Mouse (Mus musculus): ENCODE measurements around the gene L1cam. TPM values are rescaled to one million over a fixed set of nuclear protein-coding genes. Genes with fewer than 3 reads are reported as not detected.
A peak's percentile ranks its signal among the peaks of the same experiment; 100 is the strongest.

L1cam gene
- total RNA-seq, 2 experiments from 2014 or later, result 118 to 139 TPM

DNA sequence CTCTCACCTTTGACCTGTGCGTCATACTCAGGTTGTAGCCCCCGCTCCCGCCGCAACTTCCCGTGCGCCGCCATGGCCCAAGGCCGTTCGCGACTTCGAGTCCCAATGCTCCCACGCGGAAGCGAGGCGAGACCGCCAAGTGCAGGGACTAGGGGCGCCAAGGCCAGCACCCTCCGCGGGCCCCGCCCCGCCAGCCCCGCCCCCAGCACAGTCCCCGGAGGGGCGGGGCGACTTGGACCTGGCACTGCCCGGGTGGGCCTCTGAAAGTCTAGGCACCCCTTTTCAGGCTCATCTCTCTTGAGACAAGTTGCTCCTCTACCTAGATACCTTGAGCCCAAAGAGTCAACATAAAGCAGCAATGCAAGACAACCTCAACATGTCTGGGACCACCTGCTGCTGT lies 15.3 kb upstream of the L1cam start:
- no peak for DNase-seq (ENCODE audit: low spot score in 2 of 2)
- no peak for TF ChIP-seq CTCF (conservative IDR thresholded peaks at IDR 0.05)
- no peak overlapping the region for H3K27ac ChIP-seq
- no peak overlapping the region for H3K4me3 ChIP-seq

DNA sequence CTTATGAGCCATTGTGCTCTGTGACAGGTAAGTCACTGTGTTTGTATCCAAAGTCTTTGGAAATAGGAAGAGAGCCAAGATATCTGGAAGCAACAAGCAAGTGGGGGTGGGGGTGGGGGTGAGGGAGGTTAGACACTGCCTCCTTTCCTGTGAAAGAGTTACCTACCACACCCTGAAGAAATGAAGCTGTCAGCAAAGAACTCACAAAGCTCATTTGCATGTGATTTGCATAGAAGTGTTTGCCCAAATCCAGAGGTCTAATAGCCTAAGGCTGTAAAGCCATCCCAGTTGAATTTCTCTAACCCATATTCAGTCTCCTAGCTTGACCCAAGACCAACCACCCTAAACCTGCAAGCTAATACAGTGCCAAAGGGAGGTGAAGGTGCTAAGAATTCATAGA lies 14.5 kb upstream of the L1cam start:
- no peak for DNase-seq (ENCODE audit: low spot score in 2 of 2)
- TF ChIP-seq CTCF (conservative IDR thresholded peaks at IDR 0.05), result no peak
- no peak overlapping the region for H3K27ac ChIP-seq
- H3K4me3 ChIP-seq, result no peak overlapping the region

- H3K4me3 ChIP-seq, result no peak overlapping the region
- H3K27ac ChIP-seq, result no peak overlapping the region
- DNase-seq (ENCODE audit: low spot score in 2 of 2), result no peak
- TF ChIP-seq CTCF (conservative IDR thresholded peaks at IDR 0.05), result no peak
Observed at GRCm38 (mm10) chrX:73910049-73910448, 14.1 kb upstream of the L1cam start.

- Histone ChIP-seq H3K4me3 (no peak overlapping the region), H3K27ac (no peak overlapping the region)
- TF ChIP-seq CTCF (conservative IDR thresholded peaks at IDR 0.05), result peak; percentile 61
- DNase-seq (ENCODE audit: low spot score in 2 of 2), result no peak
Observed at GRCm38 (mm10) chrX:73897959-73898358, 2.1 kb upstream of the L1cam start.

GRCm38 (mm10) chrX:73892833-73893232 lies 3.1 kb downstream of the L1cam start:
- Histone ChIP-seq H3K4me3 (no peak overlapping the region), H3K27ac (no peak overlapping the region)
- TF ChIP-seq CTCF (conservative IDR thresholded peaks at IDR 0.05), result no peak
- no peak for DNase-seq (ENCODE audit: low spot score in 2 of 2)

GRCm38 (mm10) chrX:73891551-73892152 lies 4.3 kb downstream of the L1cam start, which contains the start of gene Avpr2:
Avpr2 (plus strand) TSS chrX:73892102.
- no peak for DNase-seq (ENCODE audit: low spot score in 2 of 2)
- no peak within 1 kb of the TSS for H3K27ac ChIP-seq
- no peak within 1 kb of the TSS for H3K4me3 ChIP-seq
- TF ChIP-seq CTCF (conservative IDR thresholded peaks at IDR 0.05), result no peak

- TF ChIP-seq CTCF (conservative IDR thresholded peaks at IDR 0.05), result 0 out of 2 replicates have a peak, but pooled peaks have one; percentile 6
- H3K27ac ChIP-seq, result no peak overlapping the region; the same call in 1 of the 2 replicates
- no peak for DNase-seq (ENCODE audit: low spot score in 2 of 2)
- no peak overlapping the region for H3K4me3 ChIP-seq
Observed at GRCm38 (mm10) chrX:73881463-73881862, 14.4 kb downstream of the L1cam start.

GRCm38 (mm10) chrX:73881036-73881427 lies 14.9 kb downstream of the L1cam start:
- TF ChIP-seq CTCF (conservative IDR thresholded peaks at IDR 0.05), result no peak
- H3K27ac ChIP-seq, result peak overlapping the region; percentile 70
- DNase-seq (ENCODE audit: low spot score in 2 of 2), result no peak
- H3K4me3 ChIP-seq, result peak overlapping the region; percentile 61

- Histone ChIP-seq H3K4me3 (peak overlapping the region; percentile 61), H3K27ac (peak overlapping the region; percentile 70)
- no peak for TF ChIP-seq CTCF (conservative IDR thresholded peaks at IDR 0.05)
- no peak for DNase-seq (ENCODE audit: low spot score in 2 of 2)
Observed at GRCm38 (mm10) chrX:73880194-73881035, 15.5 kb downstream of the L1cam start.

- H3K27ac ChIP-seq, result no peak overlapping the region
- no peak for DNase-seq (ENCODE audit: low spot score in 2 of 2)
- TF ChIP-seq CTCF (conservative IDR thresholded peaks at IDR 0.05), result no peak
- H3K4me3 ChIP-seq, result no peak overlapping the region
Observed at GRCm38 (mm10) chrX:73877014-73877413, 18.9 kb downstream of the L1cam start.

- no peak overlapping the region for H3K27ac ChIP-seq
- H3K4me3 ChIP-seq, result no peak overlapping the region
- TF ChIP-seq CTCF (conservative IDR thresholded peaks at IDR 0.05), result no peak
- no peak for DNase-seq (ENCODE audit: low spot score in 2 of 2)
Observed at GRCm38 (mm10) chrX:73875881-73876280, 20.0 kb downstream of the L1cam start.

GRCm38 (mm10) chrX:73871956-73872355 lies 23.9 kb downstream of the L1cam start:
- DNase-seq (ENCODE audit: low spot score in 2 of 2), result no peak
- no peak for TF ChIP-seq CTCF (conservative IDR thresholded peaks at IDR 0.05)
- no peak overlapping the region for H3K27ac ChIP-seq
- H3K4me3 ChIP-seq, result no peak overlapping the region

DNA sequence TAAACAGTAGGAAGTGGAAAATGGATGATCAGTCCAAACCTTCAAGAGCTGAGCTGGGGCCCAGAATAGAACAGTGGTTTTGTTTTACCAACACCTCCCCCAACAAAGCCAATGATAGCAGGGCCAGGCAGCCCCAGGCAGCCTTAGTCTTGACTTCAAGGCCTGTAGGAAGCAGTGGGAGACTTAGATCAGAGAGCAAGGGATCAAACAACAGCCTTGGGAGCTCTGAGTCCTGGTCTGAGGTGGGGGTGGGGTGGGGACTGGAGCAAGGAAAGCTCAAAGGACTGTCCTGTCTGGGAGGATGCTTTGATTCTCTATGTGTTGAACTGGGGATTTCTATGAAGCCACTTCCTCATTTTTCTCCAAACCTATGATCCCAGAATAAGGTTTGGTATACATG lies 24.4 kb downstream of the L1cam start:
- no peak for DNase-seq (ENCODE audit: low spot score in 2 of 2)
- Histone ChIP-seq H3K27ac (no peak overlapping the region), H3K4me3 (no peak overlapping the region)
- TF ChIP-seq CTCF (conservative IDR thresholded peaks at IDR 0.05), result no peak

DNA sequence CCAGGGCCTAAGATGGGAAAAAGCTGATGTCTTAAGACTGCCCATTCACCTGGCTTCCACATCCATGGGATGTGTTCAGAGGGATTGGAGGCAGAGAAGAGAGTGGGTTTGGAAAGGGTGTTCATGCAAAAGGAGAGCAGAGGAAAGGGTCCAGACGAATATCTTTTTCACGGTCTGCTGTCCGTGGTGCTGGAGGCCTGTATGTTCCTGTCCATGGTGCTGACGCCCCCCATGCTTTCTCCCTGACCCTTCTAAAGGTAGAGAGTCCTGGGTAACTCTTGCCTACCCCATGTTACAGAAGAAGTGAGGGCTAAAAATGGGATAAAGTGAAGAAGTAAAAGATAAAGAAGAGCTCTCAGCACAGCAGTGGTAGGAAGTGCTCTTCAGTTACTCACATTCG lies 26.6 kb downstream of the L1cam start:
- H3K4me3 ChIP-seq, result no peak overlapping the region
- DNase-seq (ENCODE audit: low spot score in 2 of 2), result no peak

More for the DNA sequence above, 26.6 kb downstream of the L1cam start:
- no peak for TF ChIP-seq CTCF (conservative IDR thresholded peaks at IDR 0.05)
- no peak overlapping the region for H3K27ac ChIP-seq
